Mouse (Mus musculus) MEL (cell line): ENCODE data around the gene Cd68.

ENCODE experiments used
- BHLHE40 ChIP-seq: IDR thresholded peaks from 2 replicates; pipeline ENCODE4 v1.6.1; 2012; ENCODE audit warnings: low read depth, mild to moderate bottlenecking, inconsistent platforms, low read length, improper control_type of control experiment, borderline replicate concordance
- CTCF ChIP-seq, 3 experiments: IDR thresholded peaks in 2 of 3; conservative IDR thresholded peaks in 1 of 3; 2 replicates each; pipeline ENCODE4 v1.5.1; 2011 to 2012; ENCODE audit warnings: low read length in 3 of 3, low read depth in 2 of 3, mild to moderate bottlenecking in 2 of 3, improper control_type of control experiment in 1 of 3, inconsistent platforms in 1 of 3, mixed read lengths in 1 of 3, moderate library complexity in 1 of 3; ENCODE audit not compliant: control insufficient read depth in 1 of 3, insufficient read depth in 1 of 3, poor library complexity in 1 of 3, severe bottlenecking in 1 of 3
- E2F4 ChIP-seq: IDR thresholded peaks from 2 replicates; pipeline ENCODE4 v1.6.1; 2011; ENCODE audit warnings: low read depth, low read length, improper control_type of control experiment, borderline replicate concordance
- EP300 ChIP-seq, 2 experiments: IDR thresholded peaks; 2 replicates each; pipeline ENCODE4 v1.6.1; 2011; ENCODE audit warnings: improper control_type of control experiment in 2 of 2, low read length in 2 of 2, low read depth in 1 of 2, mild to moderate bottlenecking in 1 of 2
- JUND ChIP-seq: IDR thresholded peaks from 2 replicates; pipeline ENCODE4 v1.6.1; 2011; ENCODE audit warnings: low read depth, mild to moderate bottlenecking, improper control_type of control experiment, low read length
- POLR2A ChIP-seq, 2 experiments: IDR thresholded peaks; 2 replicates each; pipeline ENCODE4 v1.6.1; 2011 to 2012; ENCODE audit warnings: low read length in 2 of 2, mild to moderate bottlenecking in 2 of 2, control low read depth in 1 of 2, improper control_type of control experiment in 1 of 2, low read depth in 1 of 2, moderate library complexity in 1 of 2; ENCODE audit not compliant: control insufficient read depth in 1 of 2, insufficient read depth in 1 of 2, poor library complexity in 1 of 2
- POLR2AphosphoS5 ChIP-seq: IDR thresholded peaks from 2 replicates; pipeline ENCODE4 v1.6.1; 2012; ENCODE audit warnings: low read depth, borderline replicate concordance, mild to moderate bottlenecking, inconsistent platforms, low read length, moderate library complexity, mixed read lengths
- USF2 ChIP-seq, 2 experiments: IDR thresholded peaks; 2 replicates each; pipeline ENCODE4 v1.6.1; 2011 to 2012; ENCODE audit warnings: improper control_type of control experiment in 2 of 2, low read length in 2 of 2, borderline replicate concordance in 1 of 2, inconsistent platforms in 1 of 2, low read depth in 1 of 2, mild to moderate bottlenecking in 1 of 2; ENCODE audit not compliant: insufficient read depth in 1 of 2

DNA sequence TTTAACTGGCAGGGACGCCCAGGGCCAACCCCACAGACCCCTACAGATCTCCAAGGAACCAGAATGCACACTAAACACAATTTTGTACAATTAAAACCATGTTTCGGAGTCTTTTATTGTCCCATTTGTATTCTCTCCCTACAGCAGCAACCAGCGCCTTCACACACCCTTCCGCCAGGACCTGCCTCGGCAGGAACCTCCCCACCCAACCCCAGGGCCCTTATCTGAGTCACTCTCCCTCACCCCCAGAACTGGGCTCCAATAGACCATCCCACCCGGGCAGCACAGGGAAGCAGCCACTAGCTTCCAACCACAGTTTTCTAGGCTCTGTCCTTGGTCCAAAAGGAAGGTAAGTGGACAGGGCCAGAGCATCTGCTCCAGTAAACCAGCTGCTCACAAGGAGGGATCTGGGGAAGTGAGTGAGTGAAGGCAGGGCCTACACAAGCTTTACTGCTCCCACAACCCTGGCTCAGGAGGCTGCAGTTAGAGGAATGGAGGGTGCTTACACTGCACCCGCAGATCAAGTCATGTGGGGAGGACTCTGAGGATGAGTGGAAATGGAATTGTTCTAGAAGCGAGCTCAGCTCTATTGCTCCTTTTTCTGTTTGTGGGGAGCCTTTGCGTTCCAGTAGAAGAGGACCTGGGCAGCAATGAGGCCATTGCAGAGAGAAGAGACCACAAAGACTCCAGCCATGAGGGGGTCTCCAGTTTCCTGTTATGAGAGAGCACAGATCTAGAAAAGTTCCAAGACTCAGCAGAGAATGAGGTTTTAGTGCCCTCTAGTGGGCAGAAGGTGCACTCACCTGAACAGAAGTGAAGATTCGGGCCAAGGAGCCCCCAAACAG lies 9.1 kb downstream of the Cd68 start:
- TF ChIP-seq POLR2A (IDR thresholded peaks at IDR 0.05; ENCODE audit: control insufficient read depth in 1 of 2, insufficient read depth in 1 of 2, low read depth in 1 of 2, low read length in 2 of 2, poor library complexity in 1 of 2) (no peak), BHLHE40 (no peak), USF2 (IDR thresholded peaks at IDR 0.05; ENCODE audit: borderline replicate concordance in 1 of 2, insufficient read depth in 1 of 2, low read depth in 1 of 2, low read length in 2 of 2) (no peak), POLR2AphosphoS5 (no peak), EP300 (IDR thresholded peaks at IDR 0.05; ENCODE audit: low read depth in 1 of 2, low read length in 2 of 2) (no peak), JUND (no peak), CTCF (IDR thresholded peaks at IDR 0.05 in 2 of 3, conservative IDR thresholded peaks at IDR 0.05 in 1 of 3; ENCODE audit: control insufficient read depth in 1 of 3, insufficient read depth in 1 of 3, low read depth in 2 of 3, low read length in 3 of 3, poor library complexity in 1 of 3, severe bottlenecking in 1 of 3) (peak; percentile 77 to 94 (median 89)), E2F4 (no peak)
